Mouse (Mus musculus): ENCODE measurements at regions not wholly inside any gene's neighbourhood (a gene's known extent, or its start where the extent isn't known, plus 50 kb on each side); places are given as distances from the start of the nearest gene placed in this dataset.

GRCm38 (mm10) chr3:105223671-105224070 is 157.0 kb downstream of the 4930564D02Rik start:
- no peak for DNase-seq (ENCODE audit: low spot score in 2 of 2)

- DNase-seq (ENCODE audit: low spot score in 2 of 2), result no peak
Measured at GRCm38 (mm10) chr3:105227551-105227950, 160.9 kb downstream of the 4930564D02Rik start.

- no peak for DNase-seq (ENCODE audit: low spot score in 2 of 2)
Measured at GRCm38 (mm10) chr3:105228401-105228800, 161.8 kb downstream of the 4930564D02Rik start.

- DNase-seq (ENCODE audit: low spot score in 2 of 2), result no peak
Measured at GRCm38 (mm10) chr3:105241048-105241447, 174.4 kb downstream of the 4930564D02Rik start.

- DNase-seq (ENCODE audit: low spot score in 2 of 2), result no peak
Measured at GRCm38 (mm10) chr3:105257096-105257495, 190.5 kb downstream of the 4930564D02Rik start.

- DNase-seq (ENCODE audit: low spot score in 2 of 2), result peak; percentile 17 to 23
Measured at GRCm38 (mm10) chr3:105275241-105275640, 176.9 kb upstream of the Kcnd3 start.

- DNase-seq (ENCODE audit: low spot score in 2 of 2), result no peak
Measured at GRCm38 (mm10) chr3:105280971-105281370, 171.2 kb upstream of the Kcnd3 start.

- no peak for DNase-seq (ENCODE audit: low spot score in 2 of 2)
Measured at GRCm38 (mm10) chr3:105281686-105282085, 170.4 kb upstream of the Kcnd3 start.

- DNase-seq (ENCODE audit: low spot score in 2 of 2), result no peak
Measured at GRCm38 (mm10) chr3:105298273-105298672, 153.9 kb upstream of the Kcnd3 start.

GRCm38 (mm10) chr3:105300693-105301548 is 151.2 kb upstream of the Kcnd3 start:
- DNase-seq (ENCODE audit: low spot score in 2 of 2), result no peak

GRCm38 (mm10) chr3:105307676-105308075 is 144.5 kb upstream of the Kcnd3 start:
- DNase-seq (ENCODE audit: low spot score in 2 of 2), result no peak

- no peak for DNase-seq (ENCODE audit: low spot score in 2 of 2)
Measured at GRCm38 (mm10) chr3:105309020-105309419, 143.1 kb upstream of the Kcnd3 start.

GRCm38 (mm10) chr3:105353268-105353667 is 98.9 kb upstream of the Kcnd3 start:
- no peak for DNase-seq (ENCODE audit: low spot score in 2 of 2)

- DNase-seq (ENCODE audit: low spot score in 2 of 2), result no peak
Measured at GRCm38 (mm10) chr3:105354123-105354931, 97.8 kb upstream of the Kcnd3 start.

- no peak for DNase-seq (ENCODE audit: low spot score in 2 of 2)
Measured at GRCm38 (mm10) chr3:105357511-105357910, 94.6 kb upstream of the Kcnd3 start.

- no peak for DNase-seq (ENCODE audit: low spot score in 2 of 2)
Measured at GRCm38 (mm10) chr3:105359636-105360035, 92.5 kb upstream of the Kcnd3 start.

- no peak for DNase-seq (ENCODE audit: low spot score in 2 of 2)
Measured at GRCm38 (mm10) chr3:105364685-105365084, 87.4 kb upstream of the Kcnd3 start.

- DNase-seq (ENCODE audit: low spot score in 2 of 2), result no peak
Measured at GRCm38 (mm10) chr3:105366806-105367205, 85.3 kb upstream of the Kcnd3 start.

- no peak for DNase-seq (ENCODE audit: low spot score in 2 of 2)
Measured at GRCm38 (mm10) chr3:105367972-105368371, 84.2 kb upstream of the Kcnd3 start.

- DNase-seq (ENCODE audit: low spot score in 2 of 2), result no peak
Measured at GRCm38 (mm10) chr3:105372371-105372828, 79.7 kb upstream of the Kcnd3 start.

GRCm38 (mm10) chr3:105374306-105374705 is 77.8 kb upstream of the Kcnd3 start:
- no peak for DNase-seq (ENCODE audit: low spot score in 2 of 2)

GRCm38 (mm10) chr3:105374836-105375235 is 77.3 kb upstream of the Kcnd3 start:
- DNase-seq (ENCODE audit: low spot score in 2 of 2), result no peak

- no peak for DNase-seq (ENCODE audit: low spot score in 2 of 2)
Measured at GRCm38 (mm10) chr3:105375383-105375782, 76.7 kb upstream of the Kcnd3 start.

Data from urinary bladder, postnatal 36 days (tissue).